ENCODE assay signal across 7 mouse cellular contexts in the genomic region with DNA sequence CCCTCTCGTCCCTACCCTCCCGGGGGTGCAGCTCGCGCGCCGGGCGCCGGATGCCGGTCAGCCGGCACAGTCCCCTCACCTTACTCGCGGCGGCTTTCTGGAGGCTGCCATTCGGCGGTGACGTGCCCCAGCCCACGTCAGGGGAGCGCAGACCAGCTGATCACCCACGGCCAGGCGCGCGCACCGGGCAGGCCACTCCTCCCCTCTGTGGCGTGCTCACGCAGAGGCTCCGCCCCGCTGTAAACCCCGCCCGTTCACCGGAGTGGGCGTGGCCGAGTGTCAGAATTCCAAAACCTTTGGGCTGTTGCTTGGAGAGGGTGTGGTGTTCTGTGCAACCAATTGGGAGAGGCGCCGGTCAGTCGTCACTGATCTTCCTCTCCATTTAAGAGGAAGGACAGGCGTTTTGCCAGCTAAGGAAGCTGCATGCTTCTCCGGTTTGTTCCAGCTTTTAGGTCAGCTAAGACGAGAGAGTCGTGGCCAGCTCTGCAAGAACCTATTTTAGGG. TPM values are rescaled to one million over a fixed set of nuclear protein-coding genes. Genes with fewer than 3 reads are reported as not detected.
DNase-seq lines count a peak whose midpoint lies in the region; ATAC-seq and TF ChIP-seq lines count a peak whose summit lies in the region.

No protein-coding gene starts in this region.

- H3K27me3 ChIP-seq in embryonic facial prominence, embryonic 11.5 days (ENCODE audit: control insufficient read depth, insufficient read depth, low read length), result no peaks in the 10 kb centered on the region
- no peaks in the 10 kb centered on the region for H3K27me3 ChIP-seq in kidney, adult 2 months (replicated peaks; ENCODE audit: control insufficient read depth, insufficient read depth, low read length)
- H3K27me3 ChIP-seq in limb, embryonic 12.5 days, result no peaks in the 10 kb centered on the region
- H3K27me3 ChIP-seq in midbrain, embryonic 15.5 days (replicated peaks), result no peaks in the 10 kb centered on the region
- no peaks in the 10 kb centered on the region for H3K27me3 ChIP-seq in spleen, adult 2 months (ENCODE audit: control insufficient read depth, insufficient read depth, low read length)

- no peaks in the 10 kb centered on the region for H3K36me3 ChIP-seq in embryonic facial prominence, embryonic 11.5 days (replicated peaks; ENCODE audit: control insufficient read depth, insufficient read depth, low read depth, low read length)
- no peaks in the 10 kb centered on the region for H3K36me3 ChIP-seq in kidney, adult 2 months (ENCODE audit: control insufficient read depth, insufficient read depth, low read length)
- H3K36me3 ChIP-seq in limb, embryonic 12.5 days, result peaks cover 7% of the 10 kb centered on the region; the same call in 1 of the 2 replicates
- no peaks in the 10 kb centered on the region for H3K36me3 ChIP-seq in midbrain, embryonic 15.5 days (replicated peaks)
- H3K36me3 ChIP-seq in spleen, adult 2 months (ENCODE audit: control insufficient read depth, insufficient read depth, low read length), result no peaks in the 10 kb centered on the region

- no peaks in the 10 kb centered on the region for H3K9me3 ChIP-seq in embryonic facial prominence, embryonic 11.5 days (replicated peaks; ENCODE audit: control insufficient read depth, low read length)
- no peaks in the 10 kb centered on the region for H3K9me3 ChIP-seq in limb, embryonic 12.5 days
- H3K9me3 ChIP-seq in midbrain, embryonic 15.5 days, result no peaks in the 10 kb centered on the region

- no peak for TF ChIP-seq CTCF in kidney, adult 2 months (conservative IDR thresholded peaks at IDR 0.05; ENCODE audit: insufficient read depth, insufficient read length, low read depth, low read length)
- TF ChIP-seq CTCF in spleen, adult 2 months (IDR thresholded peaks at IDR 0.05; ENCODE audit: extremely low read depth, insufficient read depth, insufficient read length, insufficient replicate concordance), result no peak

- H3K9ac ChIP-seq in embryonic facial prominence, embryonic 11.5 days (replicated peaks; ENCODE audit: low read length), result peak overlapping the region; percentile 92
- H3K9ac ChIP-seq in limb, embryonic 12.5 days (replicated peaks), result peak overlapping the region; percentile 90
- H3K9ac ChIP-seq in midbrain, embryonic 15.5 days, result peak overlapping the region; percentile 93

- H3K4me3 ChIP-seq in embryonic facial prominence, embryonic 11.5 days (ENCODE audit: low read depth, low read length), result peak overlapping the region; percentile 95
- H3K4me3 ChIP-seq in kidney, adult 2 months (ENCODE audit: insufficient read depth, low read depth, low read length), result peak overlapping the region; percentile 89
- peak overlapping the region; percentile 92 for H3K4me3 ChIP-seq in limb, embryonic 12.5 days (replicated peaks)
- peak overlapping the region; percentile 82 for H3K4me3 ChIP-seq in midbrain, embryonic 15.5 days
- peak overlapping the region; percentile 70 for H3K4me3 ChIP-seq in spleen, adult 2 months (ENCODE audit: extremely low read depth, insufficient read depth, insufficient read length)

- DNase-seq in adrenal gland, postnatal 14 days, result peak; percentile 99
- DNase-seq in embryonic facial prominence, embryonic 11.5 days (ENCODE audit: low spot score), result peak; percentile 99
- DNase-seq in heart, adult 18-20 months, result peak; percentile 99 to 100
- DNase-seq in kidney, adult 2 months, result peak; percentile 100
- peak; percentile 65 to 87 for DNase-seq in spleen, adult 2 months (ENCODE audit: low read depth in 1 of 2, low spot score in 2 of 2)

- WGBS in embryonic facial prominence, embryonic 11.5 days, result under 1% methylated on average over 39 of the region's 39 CpGs
- whole genome bisulfite sequencing in kidney, adult 2 months, result 0% methylated on average over 39 of the region's 39 CpGs
- under 1% methylated on average over 39 of the region's 39 CpGs for WGBS in limb, embryonic 12.5 days
- WGBS in midbrain, embryonic 15.5 days, result 0% methylated on average over 38 of the region's 39 CpGs
- WGBS in spleen, adult 2 months, result 2% methylated on average over 39 of the region's 39 CpGs

- no peak for TF ChIP-seq POLR2A in kidney, adult 2 months (IDR thresholded peaks at IDR 0.05; ENCODE audit: low read depth, low read length)
- TF ChIP-seq POLR2A in spleen, adult 2 months (IDR thresholded peaks at IDR 0.05; ENCODE audit: low read depth, low read length), result peak; percentile 28; the same call in 1 of the 2 replicates

- ATAC-seq in embryonic facial prominence, embryonic 11.5 days (replicated peaks; ENCODE audit: insufficient number of reproducible peaks, low FRiP score, low TSS enrichment, low read depth), result peak; percentile 97
- peak; percentile 97 for ATAC-seq in limb, embryonic 12.5 days (ENCODE audit: insufficient number of reproducible peaks, insufficient read depth, low FRiP score, low TSS enrichment, low read depth)
- peak; percentile 98 for ATAC-seq in midbrain, embryonic 15.5 days (replicated peaks)

- H3K27ac ChIP-seq in embryonic facial prominence, embryonic 11.5 days (replicated peaks; ENCODE audit: low read depth, low read length), result peak overlapping the region; percentile 73
- peak overlapping the region; percentile 86 for H3K27ac ChIP-seq in kidney, adult 2 months (ENCODE audit: insufficient read depth, low read depth, low read length)
- H3K27ac ChIP-seq in limb, embryonic 12.5 days, result peak overlapping the region; percentile 85
- H3K27ac ChIP-seq in midbrain, embryonic 15.5 days, result peak overlapping the region; percentile 86
- peak overlapping the region; percentile 24 for H3K27ac ChIP-seq in spleen, adult 2 months (ENCODE audit: insufficient read depth, low read length)

- no peaks in the 10 kb centered on the region for H3K4me1 ChIP-seq in embryonic facial prominence, embryonic 11.5 days (ENCODE audit: control insufficient read depth, insufficient read depth, low read length)
- H3K4me1 ChIP-seq in kidney, adult 2 months (ENCODE audit: control insufficient read depth, insufficient read depth, low read length), result peaks cover 18% of the 10 kb centered on the region
- H3K4me1 ChIP-seq in limb, embryonic 12.5 days (replicated peaks), result peaks cover 16% of the 10 kb centered on the region
- peaks cover 12% of the 10 kb centered on the region for H3K4me1 ChIP-seq in midbrain, embryonic 15.5 days
- H3K4me1 ChIP-seq in spleen, adult 2 months (ENCODE audit: control insufficient read depth, insufficient read depth, insufficient read length), result peaks cover 11% of the 10 kb centered on the region; the same call in 1 of the 2 replicates

- H3K4me2 ChIP-seq in embryonic facial prominence, embryonic 11.5 days (ENCODE audit: low read depth, low read length), result peak overlapping the region; percentile 60
- peak overlapping the region; percentile 78 for H3K4me2 ChIP-seq in limb, embryonic 12.5 days
- H3K4me2 ChIP-seq in midbrain, embryonic 15.5 days, result peak overlapping the region; percentile 64

RNA-seq across cellular contexts. Expression of a gene that starts 1.5 kb away (rescaled TPM):
- total RNA-seq in adrenal gland, postnatal 14 days (2021), result 104 and 108 TPM in 2 replicates
- 177 and 184 TPM in 2 replicates for polyA plus RNA-seq in embryonic facial prominence, embryonic 11.5 days (2014; fragmentation: Nextera tagmentation; extraction: Ambion mirVana)
- total RNA-seq in heart, adult 18-20 months (2021), result 10 to 100 TPM; 65.2 to 73.3 TPM
- polyA plus RNA-seq in kidney, adult 2 months (2012; rRNA removed), result 250 and 253 TPM in 2 replicates
- 146 and 150 TPM in 2 replicates for polyA plus RNA-seq in limb, embryonic 12.5 days (2016; fragmentation: Nextera tagmentation; extraction: Ambion mirVana)
- polyA plus RNA-seq in midbrain, embryonic 15.5 days (2015; fragmentation: Nextera tagmentation; extraction: Ambion mirVana), result 124 and 125 TPM in 2 replicates
- polyA plus RNA-seq in spleen, adult 2 months (2012; rRNA removed), result 31.5 and 36.3 TPM in 2 replicates

Comparison
In these comparisons a context has a peak if more than half of its experiments do, and no peak if none do; other contexts are left out.
1. Peak in every context shown above with its lines: DNase-seq, ATAC-seq, H3K4me3 ChIP-seq and H3K27ac ChIP-seq.
2. H3K27ac ChIP-seq: peak in every context shown above with its lines; median percentile 86 in kidney, adult 2 months; 86 in midbrain, embryonic 15.5 days; 85 in limb, embryonic 12.5 days; 73 in embryonic facial prominence, embryonic 11.5 days; 24 in spleen, adult 2 months.